Mouse (Mus musculus) kidney, adult 2 months (tissue): Measurements from ENCODE around the gene 1520401A03Rik.

Experiments used
- CTCF ChIP-seq: fragments of 200-500 bp; conservative IDR thresholded peaks from 2 replicates; pipeline ENCODE4 v1.5.1; 2011; ENCODE audit warnings: low read depth, mild to moderate bottlenecking, control low read depth, low read length, moderate library complexity, mixed read lengths; ENCODE audit not compliant: insufficient read depth, insufficient read length
- POLR2A ChIP-seq: fragments of 200-500 bp; IDR thresholded peaks from one replicate; pipeline ENCODE4 v1.6.1; 2011; ENCODE audit warnings: low read depth, low read length, control low read depth

- TF ChIP-seq CTCF (no peak), POLR2A (no peak)
Observed at GRCm38 (mm10) chr17:23730441-23730840, 7.9 kb upstream of the 1520401A03Rik start.
